Comparison of ENCODE assay signal across 10 mouse cellular contexts in the genomic region with DNA sequence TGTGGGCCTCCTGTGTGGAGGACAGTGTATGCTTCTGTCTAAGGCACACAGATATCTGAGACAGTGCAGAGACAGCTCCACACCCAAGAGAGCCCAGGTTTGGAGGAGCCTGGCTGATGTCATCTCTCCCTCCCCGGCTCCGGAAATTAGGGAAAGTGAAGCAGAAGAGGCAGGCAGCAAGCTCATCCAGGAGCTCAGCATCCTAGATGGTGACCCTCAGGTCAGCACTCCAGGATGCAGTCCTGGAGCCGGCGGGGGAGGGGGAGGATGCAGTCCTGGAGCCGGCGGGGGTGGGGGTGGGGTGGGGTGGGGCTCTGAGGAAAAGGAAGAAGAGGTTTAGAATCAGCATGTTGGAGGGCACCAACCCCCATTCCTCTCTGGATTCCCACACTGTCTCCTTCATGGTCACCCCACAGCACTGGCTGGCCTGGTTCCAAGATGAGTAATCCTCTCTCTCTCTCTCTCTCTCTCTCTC. TPM values are rescaled to one million over a fixed set of nuclear protein-coding genes. Genes with fewer than 3 reads are reported as not detected.
DNase-seq lines count a peak whose midpoint lies in the region; ATAC-seq and TF ChIP-seq lines count a peak whose summit lies in the region.
"Had no signal": no experiment of that assay in that cellular context is flagged by ENCODE, and none has a peak within 500 bp of the region (broad histone marks: within the 10 kb centered on the region; RNA-seq: fewer than 3 reads in every experiment).

No protein-coding gene starts in this region.

- H3K27ac ChIP-seq in intestine, embryonic 14.5 days (ENCODE audit: low read depth) = peak overlapping the region; percentile 12
- H3K27ac ChIP-seq in intestine, postnatal 0 days (ENCODE audit: low read depth, low read length) = no peak overlapping the region
- no peak overlapping the region for H3K27ac ChIP-seq in embryonic facial prominence, embryonic 14.5 days (replicated peaks; ENCODE audit: low read depth, low read length)
- H3K27ac ChIP-seq in neural tube, embryonic 15.5 days (replicated peaks) = no peak overlapping the region
- H3K27ac ChIP-seq: neural tube, embryonic 13.5 days had no signal

- H3K9me3 ChIP-seq in intestine, embryonic 14.5 days (ENCODE audit: control insufficient read depth, low read length) = no peaks in the 10 kb centered on the region
- no peaks in the 10 kb centered on the region for H3K9me3 ChIP-seq in intestine, postnatal 0 days (ENCODE audit: control insufficient read depth)
- no peaks in the 10 kb centered on the region for H3K9me3 ChIP-seq in embryonic facial prominence, embryonic 14.5 days (ENCODE audit: control insufficient read depth, low read length)
- H3K9me3 ChIP-seq in neural tube, embryonic 15.5 days (replicated peaks) = no peaks in the 10 kb centered on the region
- H3K9me3 ChIP-seq: neural tube, embryonic 13.5 days had no signal

- WGBS in intestine, embryonic 14.5 days = 33% methylated on average over 2 of the region's 6 CpGs
- WGBS in intestine, postnatal 0 days = 28% methylated on average over 5 of the region's 6 CpGs
- 24% methylated on average over 3 of the region's 6 CpGs for WGBS in embryonic facial prominence, embryonic 14.5 days
- 63% methylated on average over 2 of the region's 6 CpGs for WGBS in neural tube, embryonic 15.5 days

- no peak overlapping the region for H3K4me3 ChIP-seq in intestine, embryonic 14.5 days (ENCODE audit: low read depth, low read length)
- H3K4me3 ChIP-seq in intestine, postnatal 0 days (ENCODE audit: low read depth, low read length) = no peak overlapping the region
- H3K4me3 ChIP-seq in embryonic facial prominence, embryonic 14.5 days (ENCODE audit: low read depth, low read length) = no peak overlapping the region
- H3K4me3 ChIP-seq in neural tube, embryonic 15.5 days (replicated peaks) = no peak overlapping the region
- H3K4me3 ChIP-seq: neural tube, embryonic 13.5 days had no signal

- H3K27me3 ChIP-seq in intestine, embryonic 14.5 days (replicated peaks; ENCODE audit: control insufficient read depth, insufficient read depth, low read length) = no peaks in the 10 kb centered on the region
- H3K27me3 ChIP-seq in intestine, postnatal 0 days (replicated peaks; ENCODE audit: control insufficient read depth, insufficient read depth, low read length) = no peaks in the 10 kb centered on the region
- H3K27me3 ChIP-seq in embryonic facial prominence, embryonic 14.5 days (replicated peaks; ENCODE audit: control insufficient read depth, insufficient read depth, low read length) = no peaks in the 10 kb centered on the region
- H3K27me3 ChIP-seq in neural tube, embryonic 15.5 days (replicated peaks) = no peaks in the 10 kb centered on the region
- H3K27me3 ChIP-seq: neural tube, embryonic 13.5 days had no signal

- ATAC-seq in intestine, embryonic 14.5 days (replicated peaks; ENCODE audit: low FRiP score, low TSS enrichment, low read depth) = peak; percentile 76
- no peak for ATAC-seq in intestine, postnatal 0 days
- peak; percentile 65; the same call in 1 of the 2 replicates for ATAC-seq in embryonic facial prominence, embryonic 14.5 days (ENCODE audit: low read depth)
- ATAC-seq in neural tube, embryonic 15.5 days (ENCODE audit: low FRiP score) = no peak

- no peaks in the 10 kb centered on the region for H3K36me3 ChIP-seq in intestine, embryonic 14.5 days (ENCODE audit: control insufficient read depth, insufficient read depth, low read length)
- no peaks in the 10 kb centered on the region for H3K36me3 ChIP-seq in intestine, postnatal 0 days (ENCODE audit: control insufficient read depth, insufficient read depth)
- H3K36me3 ChIP-seq in embryonic facial prominence, embryonic 14.5 days (ENCODE audit: control insufficient read depth, insufficient read depth, low read length) = no peaks in the 10 kb centered on the region
- no peaks in the 10 kb centered on the region for H3K36me3 ChIP-seq in neural tube, embryonic 15.5 days
- H3K36me3 ChIP-seq: neural tube, embryonic 13.5 days had no signal

- no peak for DNase-seq in intestine, embryonic 14.5 days (ENCODE audit: low spot score)
- DNase-seq in 3T3-L1 (ENCODE audit: low read depth, low spot score) = peak; percentile 37
- DNase-seq in Muller cell, postnatal 12 days (ENCODE audit: inconsistent ontology term) = peak; percentile 42
- peak; percentile 48 for DNase-seq in embryonic facial prominence, embryonic 14.5 days (ENCODE audit: low spot score)
- DNase-seq in layer of hippocampus, adult 9-10 months (ENCODE audit: low spot score) = no peak
- DNase-seq: gastrocnemius, postnatal 14 days; spleen, adult 18-20 months had no signal

- TF ChIP-seq CTCF in intestine, postnatal 0 days (IDR thresholded peaks at IDR 0.05; ENCODE audit: low read depth) = no peak

- H3K4me2 ChIP-seq in intestine, embryonic 14.5 days (ENCODE audit: low read length) = no peak overlapping the region
- H3K4me2 ChIP-seq in intestine, postnatal 0 days (replicated peaks; ENCODE audit: low read depth) = no peak overlapping the region
- no peak overlapping the region for H3K4me2 ChIP-seq in embryonic facial prominence, embryonic 14.5 days (ENCODE audit: low read depth, low read length)
- H3K4me2 ChIP-seq in neural tube, embryonic 15.5 days = no peak overlapping the region
- H3K4me2 ChIP-seq: neural tube, embryonic 13.5 days had no signal

- H3K9ac ChIP-seq in intestine, embryonic 14.5 days (ENCODE audit: low read length) = no peak overlapping the region
- H3K9ac ChIP-seq in intestine, postnatal 0 days (ENCODE audit: low read depth, low read length) = no peak overlapping the region
- no peak overlapping the region for H3K9ac ChIP-seq in embryonic facial prominence, embryonic 14.5 days (ENCODE audit: low read depth, low read length)
- H3K9ac ChIP-seq in neural tube, embryonic 15.5 days (replicated peaks) = no peak overlapping the region
- H3K9ac ChIP-seq: neural tube, embryonic 13.5 days had no signal

- peaks cover 8% of the 10 kb centered on the region for H3K4me1 ChIP-seq in intestine, embryonic 14.5 days (replicated peaks; ENCODE audit: control insufficient read depth, insufficient read depth, low read length)
- no peaks in the 10 kb centered on the region for H3K4me1 ChIP-seq in intestine, postnatal 0 days (replicated peaks; ENCODE audit: control insufficient read depth, insufficient read depth, low read length)
- peaks cover 10% of the 10 kb centered on the region; the same call in 1 of the 2 replicates for H3K4me1 ChIP-seq in embryonic facial prominence, embryonic 14.5 days (ENCODE audit: control insufficient read depth, insufficient read depth, low read length)
- H3K4me1 ChIP-seq in neural tube, embryonic 15.5 days = peaks cover 23% of the 10 kb centered on the region

RNA-seq across cellular contexts. Expression of gene Tspan18, which starts 37.8 kb away (rescaled TPM):
- polyA plus RNA-seq in intestine, embryonic 14.5 days (2014; fragmentation: Nextera tagmentation; extraction: Ambion mirVana) = 36.1 and 41.0 TPM in 2 replicates
- 12.2 and 18.0 TPM in 2 replicates for polyA plus RNA-seq in intestine, postnatal 0 days (2015; fragmentation: Nextera tagmentation; extraction: Ambion mirVana)
- polyA plus RNA-seq in embryonic facial prominence, embryonic 14.5 days (2014; fragmentation: Nextera tagmentation; extraction: Ambion mirVana) = 31.2 and 34.5 TPM in 2 replicates
- polyA plus RNA-seq in neural tube, embryonic 15.5 days (2015; fragmentation: Nextera tagmentation; extraction: Ambion mirVana) = 22.0 and 29.3 TPM in 2 replicates

Comparison
In these comparisons a context has a peak if more than half of its experiments do, and no peak if none do; other contexts are left out.
1. ATAC-seq: peak in intestine, embryonic 14.5 days (single experiment) and embryonic facial prominence, embryonic 14.5 days (single experiment); none in intestine, postnatal 0 days (single experiment) and neural tube, embryonic 15.5 days (single experiment).
2. DNase-seq: peak in 3T3-L1 (single experiment), Muller cell, postnatal 12 days (single experiment) and embryonic facial prominence, embryonic 14.5 days (single experiment); none in intestine, embryonic 14.5 days (single experiment) and layer of hippocampus, adult 9-10 months (single experiment).